Mouse (Mus musculus) layer of hippocampus, adult 2 months (tissue): ENCODE data around the gene Blmh. TPM values are rescaled to one million over a fixed set of nuclear protein-coding genes. Genes with fewer than 3 reads are reported as not detected.

Experiments
- DNase-seq, 2 experiments: peaks; one replicate each; pipeline ENCODE4 v3.0.0; 2022; ENCODE audit warnings: low spot score in 2 of 2
- H3K27ac ChIP-seq: fragments of 200-600 bp; 2 replicates; pipeline ENCODE4 v1.8.1; 2022
- H3K4me3 ChIP-seq: fragments of 200-600 bp; 2 replicates; pipeline ENCODE4 v1.8.1; 2022; ENCODE audit warnings: mild to moderate bottlenecking
- CTCF ChIP-seq: fragments of 200-600 bp; conservative IDR thresholded peaks from 2 replicates; pipeline ENCODE4 v1.8.1; 2022; ENCODE audit warnings: antibody characterized with exemption, mild to moderate bottlenecking, moderate library complexity
- total RNA-seq, 2 experiments: library from RNA; stranded (reverse); gene quantifications; 2 replicates each; pipeline ENCODE4 v1.2.3; 2021

Blmh gene
- total RNA-seq, 2 experiments from 2014 or later: 57.7 to 58.2 TPM

DNA sequence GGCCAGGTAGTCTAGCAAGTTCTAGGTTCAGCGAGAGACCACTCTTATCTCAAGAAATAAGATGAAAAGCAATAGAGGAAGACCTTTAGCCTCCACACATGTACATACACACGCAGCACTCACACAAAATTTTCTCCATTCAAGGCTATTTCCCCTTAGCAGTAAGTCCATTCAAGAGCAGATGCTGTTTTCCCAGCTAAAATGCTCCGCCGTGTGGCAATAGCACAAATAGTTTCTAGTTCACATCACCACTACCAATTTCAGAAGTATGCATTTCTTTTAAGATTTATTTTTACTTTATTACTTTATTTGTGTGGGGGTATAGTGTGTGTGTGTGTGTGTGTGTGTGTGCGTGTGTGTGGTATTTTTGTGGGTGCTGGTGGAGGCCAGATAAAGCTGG, 12.0 kb downstream of the Blmh start:
- no peak overlapping the region for H3K4me3 ChIP-seq
- no peak for DNase-seq
- peak; percentile 68 for TF ChIP-seq CTCF
- H3K27ac ChIP-seq: no peak overlapping the region

DNA sequence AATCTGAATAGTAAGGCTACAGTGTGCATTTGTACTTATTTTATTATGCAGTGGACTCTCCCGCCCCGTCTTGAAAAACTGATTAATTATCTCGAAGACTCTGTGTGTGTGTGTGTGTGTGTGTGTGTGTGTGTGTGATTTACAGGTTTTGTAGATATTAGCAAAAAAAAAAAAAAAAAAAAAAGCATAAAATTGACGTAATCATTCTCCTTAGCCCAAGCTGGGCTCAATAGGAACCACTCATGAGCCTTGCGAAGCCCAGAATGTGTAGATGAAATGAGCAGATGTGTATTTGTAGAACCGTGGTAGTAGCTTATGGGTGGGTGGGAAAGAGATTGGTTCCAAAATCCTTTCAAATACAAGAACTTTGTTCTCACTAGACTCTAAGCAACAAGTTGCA, 20.2 kb downstream of the Blmh start:
- DNase-seq: peak in 1 of 2 experiments; percentile 16
- Histone ChIP-seq H3K27ac (peak overlapping the region; percentile 93), H3K4me3 (peak overlapping the region; percentile 91)
- no peak for TF ChIP-seq CTCF

GRCm38 (mm10) chr11:76945386-76946202, 21.0 kb downstream of the Blmh start:
- peak; percentile 91 to 92 for DNase-seq
- no peak for TF ChIP-seq CTCF
- Histone ChIP-seq H3K27ac (peak overlapping the region; percentile 93), H3K4me3 (peak overlapping the region; percentile 91)

- DNase-seq: no peak
- H3K4me3 ChIP-seq: peak overlapping the region; percentile 91
- H3K27ac ChIP-seq: peak overlapping the region; percentile 93
- TF ChIP-seq CTCF: no peak
These were observed 21.6 kb downstream of the Blmh start for GRCm38 (mm10) chr11:76946203-76946585.

- DNase-seq: peak; percentile 15 to 65
- no peak for TF ChIP-seq CTCF
- Histone ChIP-seq H3K27ac (peak overlapping the region; percentile 47; the same call in 1 of the 2 replicates), H3K4me3 (no peak overlapping the region)
These were observed 28.9 kb downstream of the Blmh start for GRCm38 (mm10) chr11:76953536-76953935.

DNA sequence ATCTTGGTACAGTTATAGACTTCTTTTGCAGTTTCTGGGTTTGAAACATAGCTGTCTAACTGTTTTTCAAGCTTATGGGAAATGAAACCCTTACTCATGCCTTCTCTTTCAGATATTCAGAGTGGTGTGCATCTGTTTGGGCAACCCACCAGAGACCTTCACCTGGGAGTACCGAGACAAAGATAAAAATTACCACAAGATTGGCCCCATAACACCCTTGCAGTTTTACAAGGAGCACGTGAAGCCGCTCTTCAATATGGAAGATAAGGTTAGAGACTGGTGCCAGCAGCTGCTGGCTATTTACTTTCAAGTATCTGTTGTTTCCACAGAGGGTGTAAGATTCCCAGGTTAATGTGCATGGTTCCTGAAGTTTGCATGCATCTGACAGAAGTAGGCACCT, 41.1 kb downstream of the Blmh start:
- TF ChIP-seq CTCF: no peak
- Histone ChIP-seq H3K4me3 (no peak overlapping the region), H3K27ac (no peak overlapping the region)
- no peak for DNase-seq

DNA sequence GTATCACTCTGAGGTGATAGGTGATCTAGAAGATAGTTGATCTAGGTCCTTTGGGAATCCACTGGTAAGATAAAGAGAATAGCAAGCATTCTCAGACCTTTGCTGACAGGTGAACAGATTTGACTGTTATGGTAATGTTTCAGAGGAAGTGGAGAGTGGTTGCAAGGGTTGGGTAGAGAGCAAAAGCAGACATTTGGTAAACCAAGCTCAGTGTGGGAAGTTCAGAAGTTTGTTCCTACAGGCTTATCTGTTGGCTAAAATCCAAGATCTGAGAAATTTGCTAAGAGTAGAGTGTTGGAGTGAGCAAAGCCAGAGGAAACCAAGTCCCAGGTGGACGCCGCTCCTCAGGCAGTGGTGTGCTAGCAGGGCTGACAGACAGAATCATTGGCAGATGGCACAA, 45.7 kb downstream of the Blmh start:
- no peak for DNase-seq
- Histone ChIP-seq H3K4me3 (no peak overlapping the region), H3K27ac (no peak overlapping the region)
- TF ChIP-seq CTCF: no peak

GRCm38 (mm10) chr11:76974680-76975319, 50.2 kb downstream of the Blmh start:
- DNase-seq: no peak
- TF ChIP-seq CTCF: peak; percentile 18; the same call in 1 of the 2 replicates
- Histone ChIP-seq H3K27ac (no peak overlapping the region), H3K4me3 (no peak overlapping the region)

GRCm38 (mm10) chr11:76981570-76982141, 57.0 kb downstream of the Blmh start:
- no peak for TF ChIP-seq CTCF
- DNase-seq: no peak
- Histone ChIP-seq H3K4me3 (no peak overlapping the region), H3K27ac (no peak overlapping the region)

DNA sequence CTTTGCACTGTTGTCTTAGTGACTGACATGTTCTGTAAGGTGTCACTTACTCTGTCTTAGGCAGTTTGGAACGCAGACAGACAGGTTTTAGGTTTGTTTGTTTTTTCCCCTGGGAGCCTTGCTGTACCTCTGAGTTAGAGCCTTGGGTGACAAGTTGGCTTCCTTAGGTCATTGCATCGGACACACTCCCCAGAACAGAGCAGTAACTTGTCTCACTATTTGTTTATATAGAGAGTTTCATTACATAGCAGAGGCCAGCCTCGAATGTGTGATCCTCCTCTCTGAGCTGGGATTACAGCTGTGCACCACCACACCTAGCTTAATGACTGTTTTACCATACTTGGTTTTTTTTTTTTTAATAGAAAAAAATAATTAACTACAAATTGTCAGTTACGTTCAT, 57.8 kb downstream of the Blmh start:
- Histone ChIP-seq H3K4me3 (no peak overlapping the region), H3K27ac (no peak overlapping the region)
- no peak for TF ChIP-seq CTCF
- no peak for DNase-seq

DNA sequence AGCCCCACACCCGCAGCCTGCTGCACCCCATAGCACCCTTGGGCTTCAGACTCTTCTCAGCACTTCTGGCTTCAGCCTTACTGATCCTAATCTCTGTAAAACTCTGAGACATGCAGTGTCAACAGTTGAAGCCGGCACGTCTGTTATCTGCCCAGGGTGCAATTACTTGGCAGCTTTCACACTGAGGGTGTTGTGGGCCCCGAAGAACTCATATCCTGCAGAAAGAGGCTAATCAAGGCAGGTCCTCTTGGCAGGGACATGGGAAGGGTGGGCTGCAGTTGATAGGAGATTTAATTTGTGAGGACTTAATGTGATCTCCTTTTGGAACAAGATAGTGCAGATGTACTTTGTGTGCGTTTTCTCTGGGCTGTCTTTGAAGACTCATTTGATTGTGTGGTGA, 59.0 kb downstream of the Blmh start:
- Histone ChIP-seq H3K27ac (no peak overlapping the region), H3K4me3 (no peak overlapping the region)
- no peak for DNase-seq
- no peak for TF ChIP-seq CTCF

DNA sequence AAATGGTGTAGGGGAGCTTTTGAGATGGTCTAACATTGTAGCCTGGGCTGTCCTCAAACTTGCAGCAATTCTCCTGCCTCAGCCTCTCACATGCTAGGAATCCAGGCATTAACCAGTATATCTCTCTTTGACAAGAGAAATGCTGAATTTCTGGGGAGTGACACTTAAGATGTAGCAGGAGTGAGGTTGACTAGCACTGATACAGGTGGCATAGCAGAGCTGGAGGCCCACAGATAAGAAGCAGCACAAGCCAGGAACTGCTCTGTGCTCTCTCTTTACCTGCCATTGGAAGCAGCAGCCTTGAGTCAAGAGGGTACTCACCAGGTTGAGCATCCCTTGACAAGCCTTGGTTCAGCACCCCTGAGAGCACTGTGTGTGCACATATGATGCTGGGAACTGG, 59.6 kb downstream of the Blmh start:
- no peak for DNase-seq
- Histone ChIP-seq H3K27ac (no peak overlapping the region), H3K4me3 (no peak overlapping the region)
- TF ChIP-seq CTCF: no peak

DNA sequence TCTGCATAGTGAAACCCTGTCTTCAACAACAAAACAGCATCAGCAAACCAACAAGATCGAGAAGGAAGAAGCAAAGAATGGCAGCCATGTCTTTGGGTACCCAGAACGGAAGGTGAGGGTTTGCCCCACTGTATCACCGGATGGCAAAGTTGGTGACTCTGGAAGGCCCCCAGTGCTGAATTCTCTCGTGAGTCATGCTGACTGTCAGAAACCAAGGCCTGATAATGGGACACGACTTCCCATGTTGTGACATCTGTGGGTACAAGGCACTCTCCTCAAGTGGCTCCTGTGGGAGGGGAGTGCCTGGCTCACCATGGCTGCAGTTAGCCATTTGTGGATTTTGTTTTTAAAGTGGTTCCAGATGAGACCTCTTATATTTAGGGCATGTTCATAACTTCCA, 66.2 kb downstream of the Blmh start:
- no peak for DNase-seq
- no peak overlapping the region for H3K27ac ChIP-seq
- no peak overlapping the region for H3K4me3 ChIP-seq
- no peak for TF ChIP-seq CTCF
